Mouse (Mus musculus): Measurements from ENCODE around the gene Immp2l.
A peak's percentile ranks its signal among the peaks of the same experiment; 100 is the strongest.

The Immp2l gene

DNA sequence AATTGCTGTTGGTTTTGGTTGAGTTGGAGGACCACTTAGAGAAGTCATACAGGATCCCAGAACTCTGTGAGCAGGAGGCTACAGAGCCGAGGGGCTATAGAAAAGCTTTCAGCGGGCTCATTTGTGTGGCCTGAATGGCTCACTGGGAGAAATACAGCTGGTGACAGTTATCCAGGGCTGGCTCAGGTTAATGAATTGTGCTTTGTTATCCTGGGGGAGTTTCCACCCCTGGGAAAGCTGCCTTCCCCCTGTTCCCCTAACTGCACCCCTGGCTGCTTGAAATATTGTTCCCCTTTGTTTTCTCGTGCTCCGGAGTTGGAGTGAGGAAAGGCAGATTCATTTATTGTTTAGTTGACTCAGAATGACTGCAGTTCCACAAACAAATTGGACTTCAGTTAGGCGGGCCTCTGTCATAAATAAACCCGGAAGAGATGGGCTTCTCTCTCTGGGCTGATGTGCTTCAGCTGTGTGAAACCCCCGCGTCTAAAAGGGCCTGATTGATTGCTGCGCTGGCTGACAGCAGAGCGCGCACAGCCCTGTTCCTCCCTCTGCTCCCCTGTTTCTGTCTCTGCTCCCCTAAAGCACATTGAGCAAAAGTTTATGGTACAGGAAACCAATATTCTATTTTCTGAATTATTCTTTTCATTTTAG is 291.0 kb downstream of the Immp2l start:
- peak; percentile 39 for DNase-seq (ENCODE audit: low read depth, low spot score)

DNA sequence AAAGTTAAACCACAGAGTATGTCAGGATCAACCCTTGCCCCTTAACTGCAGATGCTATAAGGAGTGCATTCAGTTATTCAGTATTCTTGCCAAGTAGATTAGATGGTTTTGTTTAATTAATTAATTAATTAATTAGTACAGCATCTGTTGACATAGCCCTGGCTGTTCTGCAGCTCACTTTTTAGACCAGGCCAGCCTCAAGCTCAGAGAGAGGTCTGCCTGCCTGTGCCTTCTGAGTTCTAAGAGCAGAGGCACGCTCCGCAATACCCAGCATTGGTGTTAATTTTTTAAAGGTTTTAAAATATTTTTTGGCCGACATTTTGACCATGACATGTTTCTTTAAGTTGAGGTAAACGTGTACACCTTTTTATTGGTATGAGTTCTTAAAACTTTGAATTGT is 292.0 kb downstream of the Immp2l start:
- DNase-seq (ENCODE audit: low read depth, low spot score): no peak

- DNase-seq (ENCODE audit: low read depth, low spot score): no peak
Measured at GRCm38 (mm10) chr12:41316426-41316825, 292.5 kb downstream of the Immp2l start.

GRCm38 (mm10) chr12:41317431-41317830 is 293.5 kb downstream of the Immp2l start:
- DNase-seq (ENCODE audit: low read depth, low spot score): no peak

GRCm38 (mm10) chr12:41322018-41322417 is 298.1 kb downstream of the Immp2l start:
- DNase-seq (ENCODE audit: low read depth, low spot score): no peak

DNA sequence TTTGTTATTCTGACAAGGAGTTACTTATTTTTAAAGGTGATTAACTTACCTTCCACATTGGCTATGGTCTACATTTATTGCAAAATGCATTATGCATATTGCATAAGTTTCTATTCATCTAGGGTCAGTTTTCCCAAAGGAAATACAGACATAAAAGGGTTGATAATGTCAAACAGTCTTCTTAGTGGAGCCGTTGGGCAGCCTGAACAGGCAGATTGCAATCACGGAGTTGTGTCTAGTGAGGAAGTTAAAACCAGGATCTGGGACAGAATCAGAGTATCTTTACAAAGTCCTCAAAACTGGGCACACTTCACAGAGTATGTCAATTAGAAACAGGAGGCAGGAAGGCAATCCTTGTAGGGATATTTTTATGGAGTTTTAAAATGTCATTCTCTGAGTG is 300.5 kb downstream of the Immp2l start:
- no peak for DNase-seq (ENCODE audit: low read depth, low spot score)

- DNase-seq (ENCODE audit: low read depth, low spot score): no peak
Measured at GRCm38 (mm10) chr12:41325756-41326155, 301.9 kb downstream of the Immp2l start.

DNA sequence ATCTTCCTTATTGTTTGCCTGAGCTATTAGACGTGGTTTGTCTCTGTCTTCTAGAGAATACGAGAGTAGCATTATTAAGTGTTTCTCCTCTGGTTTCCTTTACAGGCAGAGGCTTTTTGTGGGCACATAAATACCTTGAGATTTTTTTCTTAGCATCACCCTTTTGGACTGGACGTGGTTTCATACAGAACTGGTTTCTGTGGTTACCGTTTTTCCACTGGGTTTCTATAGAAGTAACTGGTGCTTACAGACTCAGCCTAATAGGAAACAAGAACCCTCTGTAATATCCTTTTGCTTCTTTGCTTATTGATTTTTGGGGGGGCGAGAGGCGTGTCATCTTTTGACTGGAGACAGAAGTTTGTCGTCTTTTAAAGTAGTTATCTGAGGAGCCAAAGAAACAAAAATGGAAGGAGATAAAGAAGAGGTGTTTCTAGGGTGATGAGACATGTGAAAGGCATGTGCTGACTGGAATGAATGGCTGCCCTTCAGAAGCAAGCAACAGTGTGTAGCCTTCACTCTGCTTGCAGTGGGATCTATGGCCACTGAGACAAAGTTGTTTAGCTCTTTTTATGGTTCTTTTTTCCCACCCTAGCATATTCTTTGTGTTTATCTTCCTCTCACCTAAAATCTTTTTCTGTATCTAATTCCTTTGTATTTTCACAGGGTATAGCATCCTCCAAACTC is 307.2 kb downstream of the Immp2l start:
- DNase-seq (ENCODE audit: low read depth, low spot score): no peak

GRCm38 (mm10) chr12:41345621-41346020 is 321.7 kb downstream of the Immp2l start:
- DNase-seq (ENCODE audit: low read depth, low spot score): no peak

- DNase-seq (ENCODE audit: low read depth, low spot score): no peak
Measured at GRCm38 (mm10) chr12:41347494-41347893, 323.6 kb downstream of the Immp2l start.

DNA sequence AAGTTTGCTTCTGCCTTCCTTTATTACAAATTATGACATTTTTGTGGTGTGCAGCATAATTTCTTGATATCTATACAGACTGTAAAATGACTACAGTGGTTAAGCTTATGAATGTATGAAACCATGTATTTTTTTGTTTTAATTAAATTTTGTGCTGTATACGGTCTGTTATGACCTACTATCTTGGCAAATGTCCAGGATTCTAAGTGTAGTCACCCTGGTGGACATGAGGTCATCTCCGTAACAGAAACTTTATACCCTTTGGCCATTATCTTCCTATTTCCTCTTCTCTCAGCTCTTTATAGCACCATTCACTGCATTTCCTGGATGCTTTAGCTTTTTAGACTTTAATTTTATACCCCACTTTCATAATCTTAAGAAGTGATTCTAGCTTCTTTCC is 325.5 kb downstream of the Immp2l start:
- DNase-seq (ENCODE audit: low read depth, low spot score): no peak

DNA sequence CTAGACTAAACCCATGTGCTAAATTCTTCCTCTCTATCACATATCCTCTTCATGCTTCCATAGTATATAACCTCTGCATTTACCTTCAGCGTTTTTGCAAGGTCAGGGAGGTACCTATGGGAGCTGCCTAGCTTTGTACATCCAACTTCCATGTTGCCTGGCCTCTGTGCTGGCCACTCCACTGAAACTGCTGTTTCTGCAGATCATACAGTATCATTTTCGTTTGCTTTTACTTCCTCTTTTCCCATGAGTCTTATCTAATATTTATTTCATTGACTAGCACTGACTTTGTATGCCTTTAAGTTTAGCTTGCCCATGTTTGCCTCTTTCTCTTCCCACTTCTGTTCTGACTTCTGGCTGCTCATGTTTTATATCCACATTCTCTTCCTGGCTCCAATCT is 325.9 kb downstream of the Immp2l start:
- no peak for DNase-seq (ENCODE audit: low read depth, low spot score)

DNA sequence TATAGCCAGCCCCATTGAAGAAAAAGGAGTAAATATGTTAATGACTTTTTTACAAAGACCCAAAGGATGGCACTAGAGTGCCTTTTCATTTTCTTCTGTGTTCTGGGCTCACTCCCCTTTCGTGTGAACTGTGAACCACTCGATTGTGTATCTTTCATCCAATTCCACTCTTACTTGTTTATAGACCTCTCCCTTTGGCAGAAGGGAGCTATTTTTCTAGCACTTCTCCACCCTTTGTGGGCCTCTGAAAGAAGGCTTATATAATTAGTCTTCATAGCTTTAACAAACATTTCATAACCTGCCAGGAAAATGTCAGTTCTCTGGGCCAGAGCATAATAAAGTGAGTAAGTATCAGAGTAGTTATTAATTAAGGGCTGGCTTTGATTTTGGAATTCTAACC is 327.4 kb downstream of the Immp2l start:
- DNase-seq (ENCODE audit: low read depth, low spot score): no peak

DNA sequence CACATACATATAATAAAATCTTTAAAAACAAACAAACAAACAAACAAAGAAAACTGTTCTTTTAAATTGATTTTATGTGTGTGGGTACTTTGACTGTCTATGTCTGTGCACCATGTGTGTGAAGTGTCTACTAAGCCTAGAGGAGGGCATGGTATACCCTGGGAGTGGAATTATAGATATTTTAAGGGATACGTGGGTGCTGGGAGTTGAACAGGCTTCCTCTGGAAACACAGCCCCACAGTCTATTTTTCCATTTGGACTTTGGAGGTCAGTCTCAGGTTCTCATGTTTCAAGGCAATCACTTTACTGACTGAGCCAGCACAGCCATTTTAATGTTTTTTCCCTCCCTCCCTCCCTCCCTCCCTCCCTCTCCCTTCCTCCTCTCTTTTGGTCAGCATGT is 331.0 kb downstream of the Immp2l start:
- DNase-seq (ENCODE audit: low read depth, low spot score): no peak

DNA sequence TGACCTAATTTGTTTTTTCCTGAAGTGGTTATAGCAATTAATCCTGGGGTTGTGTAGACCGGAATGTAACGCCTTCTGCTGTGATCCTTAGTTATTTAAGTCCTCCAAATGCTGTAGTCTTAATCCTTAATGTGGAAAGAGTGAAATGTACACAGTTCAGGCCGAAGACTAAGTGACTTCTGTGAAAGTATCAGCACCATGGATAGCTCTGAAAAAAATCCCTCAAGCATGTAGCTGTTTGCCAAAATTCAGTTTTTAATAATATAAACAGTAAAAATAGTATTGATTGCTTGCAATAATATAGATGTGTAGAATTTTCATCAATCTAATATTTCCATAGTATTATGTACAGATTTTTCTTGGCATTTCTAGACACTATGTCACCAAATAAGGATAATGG is 332.1 kb downstream of the Immp2l start:
- no peak for DNase-seq (ENCODE audit: low read depth, low spot score)

DNA sequence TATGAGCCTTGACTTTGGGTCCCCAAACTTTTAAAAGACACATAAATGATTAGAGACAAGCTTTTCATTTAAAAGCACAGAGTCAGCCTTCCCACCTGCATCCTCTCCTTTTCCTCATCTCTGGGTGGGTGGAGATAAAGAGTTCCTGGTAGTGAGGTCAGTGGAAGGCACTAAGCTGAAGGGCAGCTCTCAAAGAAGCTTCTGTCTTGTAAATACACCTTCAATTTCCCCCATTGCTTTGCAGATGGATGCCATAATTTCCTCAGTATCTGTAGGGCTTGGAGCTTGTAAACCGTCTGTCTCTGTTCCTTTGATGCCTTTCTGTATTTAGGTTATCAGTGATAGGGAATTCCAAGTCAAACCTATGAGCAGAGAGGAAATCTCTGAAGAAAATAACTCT is 362.8 kb downstream of the Immp2l start:
- no peak for DNase-seq (ENCODE audit: low read depth, low spot score)

DNA sequence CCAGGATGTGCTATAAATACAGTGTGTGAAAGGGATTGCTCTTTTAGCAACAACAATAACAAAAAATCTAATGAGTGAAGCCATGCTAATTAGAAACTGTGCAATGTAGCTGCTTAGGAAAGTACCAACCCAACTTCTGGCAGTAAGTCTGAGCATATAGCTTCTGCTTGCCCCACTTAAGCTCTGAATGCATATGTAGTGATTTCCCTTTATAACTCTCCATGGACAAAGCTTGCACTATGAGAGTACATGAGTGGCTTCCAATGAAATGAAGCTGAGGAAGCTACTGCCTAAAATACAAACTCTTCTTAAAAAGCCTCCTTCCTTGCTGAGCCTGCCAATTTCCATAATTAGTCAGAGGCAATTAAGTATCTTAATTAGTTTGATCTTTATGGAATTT is 370.3 kb downstream of the Immp2l start:
- DNase-seq (ENCODE audit: low read depth, low spot score): peak; percentile 66

DNA sequence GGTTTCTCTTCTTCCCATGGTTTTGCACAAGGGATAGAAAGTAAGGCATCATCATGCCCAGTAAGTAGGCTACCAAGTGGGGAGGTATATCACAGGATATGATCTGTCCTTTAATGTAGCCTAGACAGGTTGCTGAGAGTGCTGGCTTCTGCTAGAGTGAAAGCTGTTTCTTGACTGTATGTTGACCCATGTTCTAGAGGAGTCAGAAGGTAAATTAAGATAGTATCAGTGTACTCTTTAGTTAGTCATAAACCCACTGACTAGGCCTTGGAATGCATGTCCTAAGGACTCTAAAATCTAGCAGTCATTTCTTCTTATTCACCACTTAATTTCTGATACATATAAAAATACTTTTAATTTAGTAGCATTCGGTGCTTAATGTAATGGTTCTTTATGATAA is 377.2 kb downstream of the Immp2l start:
- no peak for DNase-seq (ENCODE audit: low read depth, low spot score)

DNA sequence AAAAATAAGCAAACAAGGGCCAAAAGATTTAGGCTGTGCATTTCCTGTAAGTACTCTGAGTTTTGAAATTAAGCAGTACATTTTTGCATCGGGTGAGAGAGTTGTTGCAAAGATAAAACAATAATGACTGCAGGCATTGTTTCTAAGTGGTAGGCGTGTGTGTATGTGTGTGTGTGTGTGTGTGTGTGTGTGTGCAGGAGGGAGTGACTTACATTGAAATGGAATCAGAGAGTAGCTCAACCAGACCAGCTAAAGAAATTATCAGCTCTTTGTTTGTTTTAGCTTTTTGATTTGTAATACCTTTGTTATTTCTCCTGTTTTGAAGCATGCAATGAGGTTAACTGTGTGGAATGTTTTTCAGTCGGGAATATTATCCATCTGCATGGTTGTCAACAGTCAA is 378.0 kb downstream of the Immp2l start:
- no peak for DNase-seq (ENCODE audit: low read depth, low spot score)

DNA sequence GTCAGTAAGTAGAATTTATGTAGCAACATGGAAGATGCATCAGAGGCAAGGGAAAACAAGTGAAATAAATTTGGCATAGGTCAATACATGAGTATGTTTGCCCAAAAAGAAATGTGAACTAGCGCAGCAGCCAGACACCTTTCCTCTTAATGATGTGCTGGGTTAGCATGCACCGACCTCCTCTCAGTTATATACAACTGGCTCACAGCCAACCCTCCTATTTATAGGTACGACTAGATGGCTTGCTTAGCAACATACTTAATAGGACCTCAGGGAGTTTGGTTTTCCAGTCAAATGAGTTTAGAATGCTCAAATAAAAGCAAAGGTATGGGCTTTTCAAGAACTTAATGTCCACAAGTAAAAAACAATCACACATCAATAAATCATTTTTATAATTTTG is 385.5 kb downstream of the Immp2l start:
- DNase-seq (ENCODE audit: low read depth, low spot score): no peak

GRCm38 (mm10) chr12:41416635-41417034 is 392.7 kb downstream of the Immp2l start:
- no peak for DNase-seq (ENCODE audit: low read depth, low spot score)

DNA sequence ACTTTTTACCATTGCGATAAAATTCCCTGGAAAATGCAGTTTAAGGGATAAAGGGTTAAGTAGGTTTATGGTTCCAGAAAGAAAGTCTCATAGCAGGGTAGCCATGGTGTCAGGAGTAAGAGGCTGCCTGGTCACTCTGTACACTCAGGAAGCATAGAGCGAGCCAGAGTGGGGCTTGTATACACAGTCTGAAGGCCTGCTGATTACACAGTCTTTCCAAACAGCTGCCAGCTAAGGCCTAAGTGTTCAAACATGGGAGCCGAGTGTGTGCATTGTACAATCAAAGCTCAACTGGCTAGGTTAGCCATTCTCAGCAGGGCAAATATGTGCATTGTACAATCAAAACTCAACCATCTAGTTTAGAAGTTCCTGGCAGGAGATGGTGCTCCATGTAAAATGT is 393.2 kb downstream of the Immp2l start:
- no peak for DNase-seq (ENCODE audit: low read depth, low spot score)

- no peak for DNase-seq (ENCODE audit: low read depth, low spot score)
Measured at GRCm38 (mm10) chr12:41417961-41418360, 394.1 kb downstream of the Immp2l start.
